Mouse (Mus musculus) CH12.LX (cell line): Measurements from ENCODE around the gene Ndufa6. TPM values are rescaled to one million over a fixed set of nuclear protein-coding genes. Genes with fewer than 3 reads are reported as not detected.

ENCODE experiments used
- DNase-seq: peaks from one replicate; pipeline ENCODE4 v3.0.0-alpha.2; 2013; ENCODE audit errors: extremely low read depth
- H3K27ac ChIP-seq: 2 replicates; pipeline ENCODE4 v1.5.1; 2012; ENCODE audit warnings: low read depth, mild to moderate bottlenecking, control low read depth, moderate library complexity; ENCODE audit not compliant: insufficient read depth
- H3K27me3 ChIP-seq: replicated peaks from 2 replicates; pipeline ENCODE3; 2012; ENCODE audit warnings: inconsistent platforms
- H3K36me3 ChIP-seq, 2 experiments: replicated peaks in 1 of 2; 2 replicates each; pipeline versions ENCODE3 to v1.6.1; 2012; ENCODE audit warnings: inconsistent platforms in 1 of 2, low read length in 1 of 2, mild to moderate bottlenecking in 1 of 2, mixed read lengths in 1 of 2, moderate library complexity in 1 of 2; ENCODE audit not compliant: control insufficient read depth in 1 of 2, insufficient read depth in 1 of 2
- H3K4me1 ChIP-seq, 2 experiments: 2 replicates each; pipeline ENCODE4 v1.6.1; 2012; ENCODE audit warnings: inconsistent platforms in 1 of 2, moderate library complexity in 1 of 2; ENCODE audit not compliant: insufficient read depth in 2 of 2, control insufficient read depth in 1 of 2
- H3K4me2 ChIP-seq: 2 replicates; pipeline ENCODE4 v1.6.1; 2012; ENCODE audit warnings: low read depth, mild to moderate bottlenecking, control low read depth; ENCODE audit not compliant: poor library complexity, insufficient read depth, severe bottlenecking
- H3K4me3 ChIP-seq, 3 experiments: fragments of 150-350 bp in 1 of 3; sonication (generic) in 1 of 3; replicated peaks in 1 of 3; 2 replicates each; pipeline versions ENCODE3 to v1.5.1; 2011 to 2012; ENCODE audit warnings: low read depth in 2 of 3, low read length in 2 of 3, mild to moderate bottlenecking in 2 of 3, moderate library complexity in 2 of 3, control low read depth in 1 of 3, improper control_type of control experiment in 1 of 3, inconsistent platforms in 1 of 3, mixed read lengths in 1 of 3; ENCODE audit not compliant: poor library complexity in 1 of 3
- H3K79me2 ChIP-seq: replicated peaks from 2 replicates; pipeline ENCODE4 v1.6.1; 2012; ENCODE audit warnings: mild to moderate bottlenecking, moderate library complexity; ENCODE audit not compliant: control insufficient read depth, poor library complexity, insufficient read depth, severe bottlenecking; ENCODE audit errors: extremely low read depth
- H3K9ac ChIP-seq: 2 replicates; pipeline ENCODE4 v1.6.1; 2012; ENCODE audit warnings: low read depth, mild to moderate bottlenecking, control low read depth, moderate library complexity; ENCODE audit not compliant: insufficient read depth
- H3K9me3 ChIP-seq: replicated peaks from 2 replicates; pipeline ENCODE3; 2012; ENCODE audit warnings: low read length, inconsistent platforms, mixed read lengths
- CHD2 ChIP-seq: IDR thresholded peaks from 2 replicates; pipeline ENCODE4 v1.6.1; 2011; ENCODE audit warnings: low read length, improper control_type of control experiment
- CTCF ChIP-seq, 2 experiments: IDR thresholded peaks in 1 of 2; conservative IDR thresholded peaks in 1 of 2; 2 replicates each; pipeline ENCODE4 v1.5.1; 2011 to 2012; ENCODE audit warnings: low read depth in 2 of 2, low read length in 2 of 2, improper control_type of control experiment in 1 of 2, inconsistent platforms in 1 of 2, mild to moderate bottlenecking in 1 of 2, moderate library complexity in 1 of 2
- ELF1 ChIP-seq: IDR thresholded peaks from 2 replicates; pipeline ENCODE4 v1.6.1; 2014; ENCODE audit warnings: low read depth, mild to moderate bottlenecking, inconsistent platforms, low read length, improper control_type of control experiment
- ETS1 ChIP-seq: conservative IDR thresholded peaks from 2 replicates; pipeline ENCODE4 v1.6.1; 2012; ENCODE audit warnings: low read depth, mild to moderate bottlenecking, inconsistent platforms, low read length, improper control_type of control experiment, moderate library complexity
- GABPA ChIP-seq: IDR thresholded peaks from 2 replicates; pipeline ENCODE4 v1.6.1; 2012; ENCODE audit warnings: low read depth, low read length, improper control_type of control experiment, inconsistent platforms; ENCODE audit not compliant: insufficient replicate concordance
- KAT2A ChIP-seq: IDR thresholded peaks from 2 replicates; pipeline ENCODE4 v1.6.1; 2012; ENCODE audit warnings: low read length, improper control_type of control experiment, inconsistent platforms; ENCODE audit not compliant: insufficient replicate concordance
- MAZ ChIP-seq: IDR thresholded peaks from 2 replicates; pipeline ENCODE4 v1.6.1; 2012; ENCODE audit warnings: low read depth, mild to moderate bottlenecking, inconsistent platforms, low read length, improper control_type of control experiment, moderate library complexity
- NRF1 ChIP-seq: IDR thresholded peaks from 2 replicates; pipeline ENCODE4 v1.6.1; 2014; ENCODE audit warnings: low read depth, mild to moderate bottlenecking, inconsistent platforms, low read length, improper control_type of control experiment, moderate library complexity
- RAD21 ChIP-seq: IDR thresholded peaks from 2 replicates; pipeline ENCODE4 v1.6.1; 2011; ENCODE audit warnings: low read depth, mild to moderate bottlenecking, low read length, improper control_type of control experiment, moderate library complexity
- RCOR1 ChIP-seq: conservative IDR thresholded peaks from 2 replicates; pipeline ENCODE4 v1.6.1; 2012; ENCODE audit warnings: low read depth, mild to moderate bottlenecking, inconsistent platforms, low read length, improper control_type of control experiment
- SIN3A ChIP-seq: IDR thresholded peaks from 2 replicates; pipeline ENCODE4 v1.6.1; 2012; ENCODE audit warnings: low read length, improper control_type of control experiment, inconsistent platforms
- SMC3 ChIP-seq: IDR thresholded peaks from 2 replicates; pipeline ENCODE4 v1.6.1; 2011; ENCODE audit warnings: low read depth, low read length, improper control_type of control experiment
- TBP ChIP-seq: conservative IDR thresholded peaks from 2 replicates; pipeline ENCODE4 v1.6.1; 2011; ENCODE audit warnings: low read depth, low read length, improper control_type of control experiment
- ZNF384 ChIP-seq: IDR thresholded peaks from 2 replicates; pipeline ENCODE4 v1.6.1; 2012; ENCODE audit warnings: low read depth, low read length, improper control_type of control experiment, inconsistent platforms
- dilution Hi-C: fragments of 300-500 bp; cut with MboI; formaldehyde crosslinking; loops from 2 replicates; pipeline ENCODE4 v1.14.3; 2020; ENCODE audit warnings: low sequenced_read_pairs; ENCODE audit not compliant: extremely low pct_unique_long_range_greater_than_20kb, extremely low pct_ligation_motif_present
- in situ Hi-C: fragments of 300-500 bp; cut with MboI; formaldehyde crosslinking; loops from 3 replicates; pipeline ENCODE4 v1.14.3; 2019; ENCODE audit warnings: low sequenced_read_pairs, low pct_ligation_motif_present, low pct_unique_long_range_greater_than_20kb, mixed read lengths
- polyA plus RNA-seq: library from polyadenylated mRNA; unstranded; fragments of >175 nt; gene quantifications from 2 replicates; pipeline ENCODE4 v1.2.1, GENCODE M21; 2012; ENCODE audit warnings: low read depth; ENCODE audit not compliant: insufficient read length
- total RNA-seq, 2 experiments: library from RNA; depleted of rRNA; stranded (reverse); fragments of 300-350 nt in 1 of 2; fragments of >200 nt in 1 of 2; gene quantifications; 2 replicates each; pipeline ENCODE4 v1.2.3; 2012 to 2014

The Ndufa6 gene
- total and polyA plus RNA-seq, 3 experiments, result 87.3 to 279 (median 222) TPM

- peak overlapping the region; percentile 89 to 97 (median 96) for H3K4me3 ChIP-seq
- peaks cover 6 to 30% of the 10 kb centered on the region in 2 experiments for H3K4me1 ChIP-seq
- peaks cover 2% of the 10 kb centered on the region for H3K9me3 ChIP-seq
- DNase-seq, result no peak
- in situ Hi-C loops, result loop anchor here (10.0 kb wide), 1 partner anchor 62 kb away; no protein-coding TSS in a partner anchor
- peak overlapping the region; percentile 63 for H3K4me2 ChIP-seq
- peaks cover 15% of the 10 kb centered on the region for H3K79me2 ChIP-seq
- no peaks in the 10 kb centered on the region for H3K27me3 ChIP-seq
- H3K27ac ChIP-seq, result no peak overlapping the region
- H3K9ac ChIP-seq, result peak overlapping the region; percentile 87
- peaks cover 24 to 37% of the 10 kb centered on the region in 2 experiments for H3K36me3 ChIP-seq
- TF ChIP-seq ELF1 (no peak), RCOR1 (no peak), SIN3A (peak; percentile 52; the same call in 1 of the 2 replicates), RAD21 (no peak)
- TF ChIP-seq, all 38 proteins: peak for 1
- dilution Hi-C loops, result no loop called here
These were observed 911 bp downstream of the Ndufa6 start for GRCm38 (mm10) chr15:82353078-82353744.

DNA sequence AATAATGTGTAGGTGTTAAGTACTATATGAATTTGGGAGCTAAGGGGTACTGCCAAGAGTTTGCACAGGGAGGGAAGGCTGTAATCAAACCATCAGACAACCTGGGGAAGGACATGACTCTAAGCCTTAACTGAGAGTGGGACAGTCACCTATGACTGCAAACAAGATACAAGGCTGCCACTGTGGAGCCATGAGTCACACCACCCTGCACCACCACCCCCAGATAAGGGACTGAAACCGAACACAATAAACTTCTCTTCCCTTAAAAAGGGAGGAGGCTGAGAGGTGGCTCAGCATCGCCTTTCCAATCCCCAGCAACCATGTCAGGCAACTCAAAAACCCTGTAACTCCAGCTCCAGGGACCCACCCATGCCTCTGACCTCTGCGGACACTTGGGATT, 2.6 kb downstream of the Ndufa6 start:
- Histone ChIP-seq H3K27me3 (no peaks in the 10 kb centered on the region), H3K36me3 (peaks cover 29 to 42% of the 10 kb centered on the region in 2 experiments), H3K9me3 (peaks cover 2% of the 10 kb centered on the region), H3K4me1 (peaks cover 14 to 43% of the 10 kb centered on the region in 2 experiments), H3K4me2 (no peak overlapping the region), H3K9ac (no peak overlapping the region), H3K79me2 (peaks cover 31% of the 10 kb centered on the region), H3K27ac (no peak overlapping the region), H3K4me3 (no peak overlapping the region)
- TF ChIP-seq KAT2A, result no peak
- TF ChIP-seq CHD2, result no peak
- no peak for TF ChIP-seq TBP
- no peak for TF ChIP-seq GABPA
- no peak for TF ChIP-seq SIN3A
- no peak for TF ChIP-seq RAD21
- TF ChIP-seq NRF1, result no peak
- TF ChIP-seq ETS1, result no peak
- no peak for TF ChIP-seq MAZ
- no peak for TF ChIP-seq ZNF384
- TF ChIP-seq CTCF (conservative IDR thresholded peaks at IDR 0.05 in 1 of 2, IDR thresholded peaks at IDR 0.05 in 1 of 2; ENCODE audit: low read depth in 2 of 2, low read length in 2 of 2), result no peak
- no peak for TF ChIP-seq SMC3
- in situ Hi-C loops (loop anchor here (10.0 kb wide), 1 partner anchor 63 kb away; no protein-coding TSS in a partner anchor), dilution Hi-C loops (no loop called here)
- DNase-seq, result no peak
